Mouse (Mus musculus): ENCODE measurements around the gene Cpa2.

- TF ChIP-seq ZNF384 (IDR thresholded peaks at IDR 0.05; ENCODE audit: low read depth, low read length) (no peak), CHD2 (IDR thresholded peaks at IDR 0.05; ENCODE audit: low read depth, low read length) (no peak), MAFK (IDR thresholded peaks at IDR 0.05; ENCODE audit: insufficient read depth, low read depth, low read length) (no peak), ZC3H11A (IDR thresholded peaks at IDR 0.05; ENCODE audit: borderline replicate concordance, low read depth, low read length) (no peak)
These were observed 39.4 kb downstream of the Cpa2 start for GRCm38 (mm10) chr6:30580841-30581176.

Measured in ES-E14 (cell line).